Mouse (Mus musculus) ES-E14 (cell line): ENCODE data around the gene Csrnp3.

Experiments used
- HCFC1 ChIP-seq: IDR thresholded peaks from 2 replicates; pipeline ENCODE4 v1.6.1; 2012; ENCODE audit warnings: low read length, inconsistent platforms, borderline replicate concordance; ENCODE audit not compliant: insufficient read depth
- MAFK ChIP-seq: IDR thresholded peaks from 2 replicates; pipeline ENCODE4 v1.6.1; 2014; ENCODE audit warnings: mild to moderate bottlenecking, low read depth, low read length, inconsistent platforms; ENCODE audit not compliant: insufficient read depth
- ZC3H11A ChIP-seq: IDR thresholded peaks from 2 replicates; pipeline ENCODE4 v1.6.1; 2012; ENCODE audit warnings: low read depth, mild to moderate bottlenecking, inconsistent platforms, low read length, borderline replicate concordance
- ZNF384 ChIP-seq: IDR thresholded peaks from 2 replicates; pipeline ENCODE4 v1.6.1; 2012; ENCODE audit warnings: low read depth, low read length, inconsistent platforms

- TF ChIP-seq ZNF384: no peak
- no peak for TF ChIP-seq MAFK
- no peak for TF ChIP-seq HCFC1
- no peak for TF ChIP-seq ZC3H11A
Measured at GRCm38 (mm10) chr2:65929927-65930326, 84.4 kb downstream of the Csrnp3 start.
